Mouse (Mus musculus): Measurements from ENCODE around the gene Otop3. TPM values are rescaled to one million over a fixed set of nuclear protein-coding genes. Genes with fewer than 3 reads are reported as not detected.

Gene Otop3
- polyA plus RNA-seq, 1 experiment from 2014 or later, result not detected

DNA sequence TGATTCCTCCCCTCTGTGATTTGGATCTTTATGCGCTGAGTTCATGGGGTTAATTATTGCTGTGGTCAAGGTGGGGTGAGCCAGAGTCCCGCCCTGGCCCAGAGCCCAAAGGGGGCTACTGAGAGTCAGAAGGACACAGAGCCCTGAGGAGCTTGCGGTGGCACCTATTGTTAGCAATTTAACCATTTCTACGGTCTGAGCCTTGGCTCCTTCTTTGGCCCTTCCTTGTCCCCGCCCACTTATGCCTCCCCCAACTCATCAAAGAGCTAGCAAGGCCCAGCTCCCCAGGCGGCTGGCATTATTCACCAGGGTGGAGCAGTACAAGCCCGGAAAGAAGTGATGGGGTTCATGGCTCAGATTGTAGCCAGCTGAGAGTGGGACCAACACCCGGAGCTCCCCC lies 27.7 kb upstream of the Otop3 start, which contains the start of gene Otop2:
Otop2 (plus strand) TSS at position 301 of the 400 bp plus-strand sequence.
- H3K9me3 ChIP-seq (ENCODE audit: control insufficient read depth, low read length), result no peaks in the 10 kb centered on the region
- no peak within 1 kb of the TSS for H3K4me2 ChIP-seq (ENCODE audit: low read depth, severe bottlenecking)
- H3K27me3 ChIP-seq (ENCODE audit: control insufficient read depth, insufficient read depth, low read length), result no peaks in the 10 kb centered on the region
- no peak within 1 kb of the TSS for H3K4me3 ChIP-seq (ENCODE audit: low read depth, low read length)
- no peak within 1 kb of the TSS for H3K27ac ChIP-seq (replicated peaks; ENCODE audit: low read depth, low read length)
- no peak for DNase-seq (ENCODE audit: low spot score)
- H3K4me1 ChIP-seq (ENCODE audit: control insufficient read depth, insufficient read depth, low read length), result no peaks in the 10 kb centered on the region
- no peaks in the 10 kb centered on the region for H3K36me3 ChIP-seq (ENCODE audit: control insufficient read depth, insufficient read depth, low read length)
- H3K9ac ChIP-seq (ENCODE audit: low read length), result no peak within 1 kb of the TSS
- WGBS, result 12% methylated on average over 8 of the region's 8 CpGs
- no peak for ATAC-seq (ENCODE audit: insufficient number of reproducible peaks, low FRiP score, low TSS enrichment, low read depth)

DNA sequence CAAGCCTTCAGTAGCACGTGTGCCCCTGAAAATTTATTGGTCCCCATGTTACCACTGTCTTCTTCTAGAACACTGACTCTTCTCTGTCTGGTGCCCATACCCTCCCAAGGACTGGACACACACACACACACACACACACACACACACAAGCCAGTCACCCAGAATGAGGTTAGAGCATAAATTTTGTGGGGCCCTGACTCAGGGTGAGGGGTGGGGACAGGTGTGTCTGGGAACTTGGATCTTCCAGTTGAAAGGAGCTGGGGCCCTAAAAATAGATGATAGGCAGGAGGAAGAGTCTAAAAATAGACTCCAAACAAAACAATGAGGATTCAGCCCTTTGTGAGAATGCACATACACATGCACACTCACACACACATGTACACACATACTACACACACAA lies 25.8 kb upstream of the Otop3 start:
- Histone ChIP-seq H3K9me3 (ENCODE audit: control insufficient read depth, low read length) (no peaks in the 10 kb centered on the region), H3K4me3 (ENCODE audit: low read depth, low read length) (no peak overlapping the region), H3K4me1 (ENCODE audit: control insufficient read depth, insufficient read depth, low read length) (no peaks in the 10 kb centered on the region), H3K27me3 (ENCODE audit: control insufficient read depth, insufficient read depth, low read length) (no peaks in the 10 kb centered on the region), H3K27ac (replicated peaks; ENCODE audit: low read depth, low read length) (no peak overlapping the region), H3K9ac (ENCODE audit: low read length) (no peak overlapping the region), H3K4me2 (ENCODE audit: low read depth, severe bottlenecking) (no peak overlapping the region), H3K36me3 (ENCODE audit: control insufficient read depth, insufficient read depth, low read length) (no peaks in the 10 kb centered on the region)
- 82% methylated on average over 1 of the region's 1 CpGs for WGBS
- ATAC-seq (ENCODE audit: insufficient number of reproducible peaks, low FRiP score, low TSS enrichment, low read depth) (no peak), DNase-seq (ENCODE audit: low spot score) (no peak)

DNA sequence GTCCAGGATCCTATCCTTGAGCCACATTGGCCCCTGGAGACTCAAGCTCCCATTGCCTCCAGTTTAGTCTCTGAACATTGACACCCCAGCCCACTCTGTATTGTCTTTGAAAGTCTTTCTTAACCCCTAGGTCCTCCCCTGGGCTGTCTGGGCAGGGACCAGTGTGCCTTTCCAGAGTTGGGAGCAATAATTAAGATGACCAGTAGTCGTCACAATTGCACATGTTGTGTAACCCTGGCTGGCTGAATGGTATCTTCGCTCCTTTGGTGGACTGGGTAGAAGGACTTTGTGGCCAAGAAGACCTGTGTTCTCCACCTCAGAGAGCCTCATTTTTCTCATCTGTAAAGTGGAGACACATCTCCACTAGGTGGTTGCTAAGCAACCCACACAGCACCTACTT lies 20.3 kb upstream of the Otop3 start:
- no peaks in the 10 kb centered on the region for H3K36me3 ChIP-seq (ENCODE audit: control insufficient read depth, insufficient read depth, low read length)
- ATAC-seq (ENCODE audit: insufficient number of reproducible peaks, low FRiP score, low TSS enrichment, low read depth) (no peak), DNase-seq (ENCODE audit: low spot score) (no peak)
- H3K4me1 ChIP-seq (ENCODE audit: control insufficient read depth, insufficient read depth, low read length), result no peaks in the 10 kb centered on the region
- WGBS, result 45% methylated on average over 2 of the region's 2 CpGs
- peaks cover 52% of the 10 kb centered on the region for H3K27me3 ChIP-seq (ENCODE audit: control insufficient read depth, insufficient read depth, low read length)
- no peak overlapping the region for H3K27ac ChIP-seq (replicated peaks; ENCODE audit: low read depth, low read length)
- H3K4me3 ChIP-seq (ENCODE audit: low read depth, low read length), result no peak overlapping the region
- H3K9ac ChIP-seq (ENCODE audit: low read length), result no peak overlapping the region
- no peak overlapping the region for H3K4me2 ChIP-seq (ENCODE audit: low read depth, severe bottlenecking)
- H3K9me3 ChIP-seq (ENCODE audit: control insufficient read depth, low read length), result no peaks in the 10 kb centered on the region

DNA sequence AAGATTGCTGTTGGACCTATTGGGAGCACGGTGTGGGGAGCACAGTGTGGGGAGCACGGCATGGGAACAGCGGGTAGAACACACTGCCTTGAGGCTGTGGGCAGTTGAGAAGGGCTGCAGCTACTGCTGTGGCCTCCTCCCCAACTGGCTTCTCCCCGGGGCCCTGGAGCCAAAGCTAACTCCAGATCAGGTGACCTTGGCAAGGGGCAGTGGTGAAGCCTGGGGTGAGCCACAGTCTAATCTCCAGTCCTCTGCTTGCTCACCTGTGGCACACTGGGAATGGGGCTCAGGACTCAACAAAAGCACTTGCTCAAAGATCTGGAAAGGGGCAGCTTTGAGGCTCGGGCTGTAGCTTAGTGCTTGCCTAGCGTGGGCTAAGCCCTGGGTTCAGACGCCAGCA lies 17.3 kb upstream of the Otop3 start:
- no peak for ATAC-seq (ENCODE audit: insufficient number of reproducible peaks, low FRiP score, low TSS enrichment, low read depth)
- 54% methylated on average over 7 of the region's 7 CpGs for WGBS

GRCm38 (mm10) chr11:115318245-115319027 lies 16.1 kb upstream of the Otop3 start:
- Histone ChIP-seq H3K4me3 (ENCODE audit: low read depth, low read length) (peak overlapping the region; percentile 5; the same call in 1 of the 2 replicates), H3K9ac (ENCODE audit: low read length) (no peak overlapping the region), H3K27me3 (ENCODE audit: control insufficient read depth, insufficient read depth, low read length) (peaks cover 92% of the 10 kb centered on the region), H3K9me3 (ENCODE audit: control insufficient read depth, low read length) (no peaks in the 10 kb centered on the region), H3K36me3 (ENCODE audit: control insufficient read depth, insufficient read depth, low read length) (no peaks in the 10 kb centered on the region), H3K4me2 (ENCODE audit: low read depth, severe bottlenecking) (no peak overlapping the region), H3K4me1 (ENCODE audit: control insufficient read depth, insufficient read depth, low read length) (0 out of 2 replicates have a peak, but pooled peaks cover 2% of the 10 kb centered on the region), H3K27ac (replicated peaks; ENCODE audit: low read depth, low read length) (no peak overlapping the region)
- DNase-seq (ENCODE audit: low spot score) (peak; percentile 33), ATAC-seq (ENCODE audit: insufficient number of reproducible peaks, low FRiP score, low TSS enrichment, low read depth) (no peak)
- 3% methylated on average over 63 of the region's 63 CpGs for WGBS

More for the DNA sequence above, 17.3 kb upstream of the Otop3 start:
- Histone ChIP-seq H3K36me3 (ENCODE audit: control insufficient read depth, insufficient read depth, low read length) (no peaks in the 10 kb centered on the region), H3K4me3 (ENCODE audit: low read depth, low read length) (no peak overlapping the region), H3K4me2 (ENCODE audit: low read depth, severe bottlenecking) (no peak overlapping the region), H3K4me1 (ENCODE audit: control insufficient read depth, insufficient read depth, low read length) (0 out of 2 replicates have a peak, but pooled peaks cover 2% of the 10 kb centered on the region), H3K9ac (ENCODE audit: low read length) (no peak overlapping the region), H3K27me3 (ENCODE audit: control insufficient read depth, insufficient read depth, low read length) (peaks cover 81% of the 10 kb centered on the region), H3K9me3 (ENCODE audit: control insufficient read depth, low read length) (no peaks in the 10 kb centered on the region), H3K27ac (replicated peaks; ENCODE audit: low read depth, low read length) (no peak overlapping the region)
- DNase-seq (ENCODE audit: low spot score), result no peak

GRCm38 (mm10) chr11:115319704-115320383 lies 14.7 kb upstream of the Otop3 start:
- H3K9me3 ChIP-seq (ENCODE audit: control insufficient read depth, low read length), result no peaks in the 10 kb centered on the region
- ATAC-seq (ENCODE audit: insufficient number of reproducible peaks, low FRiP score, low TSS enrichment, low read depth) (no peak), DNase-seq (ENCODE audit: low spot score) (no peak)
- H3K4me3 ChIP-seq (ENCODE audit: low read depth, low read length), result no peak overlapping the region
- H3K27me3 ChIP-seq (ENCODE audit: control insufficient read depth, insufficient read depth, low read length), result peaks cover 98% of the 10 kb centered on the region
- 7% methylated on average over 18 of the region's 18 CpGs for WGBS
- H3K36me3 ChIP-seq (ENCODE audit: control insufficient read depth, insufficient read depth, low read length), result no peaks in the 10 kb centered on the region
- no peak overlapping the region for H3K9ac ChIP-seq (ENCODE audit: low read length)
- H3K27ac ChIP-seq (replicated peaks; ENCODE audit: low read depth, low read length), result no peak overlapping the region
- H3K4me2 ChIP-seq (ENCODE audit: low read depth, severe bottlenecking), result no peak overlapping the region
- 0 out of 2 replicates have a peak, but pooled peaks cover 2% of the 10 kb centered on the region for H3K4me1 ChIP-seq (ENCODE audit: control insufficient read depth, insufficient read depth, low read length)

DNA sequence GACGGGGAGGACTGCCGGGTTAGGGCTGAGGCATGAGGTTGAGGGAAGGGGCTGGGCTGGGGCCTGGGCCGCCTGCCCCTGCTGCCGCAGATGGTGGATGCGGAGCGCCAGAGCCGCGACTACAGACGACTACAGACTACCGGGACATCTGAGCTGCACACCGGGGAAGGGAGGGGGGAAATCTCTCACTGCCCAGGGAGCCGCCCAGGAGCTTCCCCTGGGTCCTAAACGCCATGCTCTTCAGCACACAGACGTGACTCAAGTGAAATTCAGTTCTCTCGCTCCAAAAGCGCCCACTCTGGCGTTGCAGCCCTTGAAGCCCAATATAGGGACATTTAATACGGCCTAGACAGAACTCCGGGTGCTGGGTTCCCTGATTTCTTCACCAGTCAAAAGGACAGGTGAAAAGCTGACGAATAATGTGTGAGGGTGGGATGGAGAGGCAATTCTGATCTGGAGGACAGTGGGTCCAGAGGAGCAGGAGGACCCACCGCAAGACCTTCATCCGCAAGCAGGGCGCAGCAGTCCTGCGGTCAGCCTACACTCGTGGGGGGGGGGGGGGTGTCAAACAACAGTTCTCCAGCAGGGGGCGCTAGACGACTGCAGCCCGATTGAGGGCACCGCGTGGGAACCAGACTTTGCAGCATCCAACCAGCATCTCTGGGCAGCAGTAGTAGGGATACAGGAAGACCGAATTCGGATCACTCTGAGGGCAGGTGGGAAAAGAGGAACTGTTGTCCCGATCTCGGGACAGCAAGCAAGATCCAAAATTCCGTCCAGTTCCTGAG lies 12.4 kb upstream of the Otop3 start, which contains the start of gene Ush1g:
Ush1g (minus strand) TSS at position 136 of the 788 bp plus-strand sequence.
- no peak within 1 kb of the TSS for H3K9ac ChIP-seq (ENCODE audit: low read length)
- 5% methylated on average over 35 of the region's 35 CpGs for WGBS
- ATAC-seq (ENCODE audit: insufficient number of reproducible peaks, low FRiP score, low TSS enrichment, low read depth), result peak; percentile 58; the same call in 1 of the 2 replicates

DNA sequence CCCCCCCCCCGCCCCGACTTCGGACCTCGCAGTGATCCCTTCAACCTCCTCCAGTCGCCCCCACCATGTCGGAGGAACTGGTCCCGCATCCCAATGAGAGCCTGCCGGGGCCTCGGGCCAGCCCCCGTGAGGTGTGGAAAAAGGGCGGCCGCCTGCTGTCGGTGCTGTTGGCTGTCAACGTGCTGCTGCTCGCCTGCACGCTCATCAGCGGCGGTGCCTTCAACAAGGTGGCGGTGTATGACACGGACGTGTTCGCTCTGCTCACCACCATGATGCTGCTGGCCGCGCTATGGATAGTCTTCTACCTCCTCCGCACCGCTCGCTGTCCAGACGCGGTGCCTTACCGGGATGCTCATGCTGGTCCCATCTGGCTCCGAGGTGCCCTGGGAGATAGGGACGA lies 11.2 kb upstream of the Otop3 start:
- WGBS, result 14% methylated on average over 32 of the region's 32 CpGs
- ATAC-seq (ENCODE audit: insufficient number of reproducible peaks, low FRiP score, low TSS enrichment, low read depth) (no peak), DNase-seq (ENCODE audit: low spot score) (peak; percentile 26)
- Histone ChIP-seq H3K9ac (ENCODE audit: low read length) (no peak overlapping the region), H3K27ac (replicated peaks; ENCODE audit: low read depth, low read length) (no peak overlapping the region), H3K4me3 (ENCODE audit: low read depth, low read length) (no peak overlapping the region), H3K36me3 (ENCODE audit: control insufficient read depth, insufficient read depth, low read length) (no peaks in the 10 kb centered on the region), H3K4me2 (ENCODE audit: low read depth, severe bottlenecking) (no peak overlapping the region), H3K9me3 (ENCODE audit: control insufficient read depth, low read length) (no peaks in the 10 kb centered on the region), H3K27me3 (ENCODE audit: control insufficient read depth, insufficient read depth, low read length) (peaks cover 63% of the 10 kb centered on the region), H3K4me1 (ENCODE audit: control insufficient read depth, insufficient read depth, low read length) (0 out of 2 replicates have a peak, but pooled peaks cover 2% of the 10 kb centered on the region)

More for the DNA sequence above, 12.4 kb upstream of the Otop3 start, which contains the start of gene Ush1g:
- H3K4me1 ChIP-seq (ENCODE audit: control insufficient read depth, insufficient read depth, low read length), result 0 out of 2 replicates have a peak, but pooled peaks cover 2% of the 10 kb centered on the region
- no peak within 1 kb of the TSS for H3K4me2 ChIP-seq (ENCODE audit: low read depth, severe bottlenecking)
- no peaks in the 10 kb centered on the region for H3K9me3 ChIP-seq (ENCODE audit: control insufficient read depth, low read length)
- peaks cover 75% of the 10 kb centered on the region for H3K27me3 ChIP-seq (ENCODE audit: control insufficient read depth, insufficient read depth, low read length)
- no peak within 1 kb of the TSS for H3K27ac ChIP-seq (replicated peaks; ENCODE audit: low read depth, low read length)
- H3K36me3 ChIP-seq (ENCODE audit: control insufficient read depth, insufficient read depth, low read length), result no peaks in the 10 kb centered on the region
- H3K4me3 ChIP-seq (ENCODE audit: low read depth, low read length), result no peak within 1 kb of the TSS
- DNase-seq (ENCODE audit: low spot score), result peak; percentile 86

All from limb, embryonic 11.5 days (tissue).